Mouse (Mus musculus): Measurements from ENCODE around the gene Cenpb.
A peak's percentile ranks its signal among the peaks of the same experiment; 100 is the strongest.

Cenpb gene

GRCm38 (mm10) chr2:131138296-131138695, 41.6 kb downstream of the Cenpb start:
- DNase-seq (ENCODE audit: low spot score), result no peak

DNA sequence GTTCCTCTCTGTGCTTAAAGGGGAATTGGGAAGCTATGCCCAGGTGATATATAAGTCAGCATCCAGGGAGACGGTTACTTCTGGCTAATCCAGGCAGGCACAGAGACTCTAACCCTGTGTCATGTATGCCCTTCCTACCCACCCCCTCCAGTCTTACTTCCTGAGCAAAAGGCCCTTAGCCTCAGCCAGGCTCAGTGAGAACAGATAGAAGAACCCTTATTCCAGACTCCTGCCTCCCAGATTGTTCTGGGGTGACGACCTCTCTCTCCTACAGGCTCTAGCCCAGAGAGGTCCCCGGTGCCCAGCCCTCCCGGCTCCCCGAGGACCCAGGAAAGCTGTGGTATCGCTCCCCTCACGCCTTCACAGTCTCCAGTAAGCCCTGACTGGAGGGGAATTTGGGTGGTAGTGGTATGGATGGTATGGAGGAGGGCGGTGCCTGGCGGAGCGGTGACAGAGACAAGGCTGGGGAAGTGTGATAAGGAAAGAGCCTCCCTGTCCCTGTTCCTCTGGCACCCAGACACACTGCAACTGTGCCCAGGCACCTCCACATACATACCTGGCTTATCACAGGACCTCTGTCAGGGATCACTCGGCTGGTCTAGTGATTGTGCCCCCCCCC, 44.2 kb downstream of the Cenpb start:
- no peak for DNase-seq (ENCODE audit: low spot score)

GRCm38 (mm10) chr2:131134826-131135400, 45.0 kb downstream of the Cenpb start:
- DNase-seq (ENCODE audit: low spot score), result no peak

- DNase-seq (ENCODE audit: low spot score), result no peak
Observed at GRCm38 (mm10) chr2:131134381-131134780, 45.5 kb downstream of the Cenpb start.

- no peak for DNase-seq (ENCODE audit: low spot score)
Observed at GRCm38 (mm10) chr2:131132930-131133547, 46.8 kb downstream of the Cenpb start, which contains the start of gene Gm11037. Gene Gm11037 (plus strand): TSS chr2:131133497.

DNA sequence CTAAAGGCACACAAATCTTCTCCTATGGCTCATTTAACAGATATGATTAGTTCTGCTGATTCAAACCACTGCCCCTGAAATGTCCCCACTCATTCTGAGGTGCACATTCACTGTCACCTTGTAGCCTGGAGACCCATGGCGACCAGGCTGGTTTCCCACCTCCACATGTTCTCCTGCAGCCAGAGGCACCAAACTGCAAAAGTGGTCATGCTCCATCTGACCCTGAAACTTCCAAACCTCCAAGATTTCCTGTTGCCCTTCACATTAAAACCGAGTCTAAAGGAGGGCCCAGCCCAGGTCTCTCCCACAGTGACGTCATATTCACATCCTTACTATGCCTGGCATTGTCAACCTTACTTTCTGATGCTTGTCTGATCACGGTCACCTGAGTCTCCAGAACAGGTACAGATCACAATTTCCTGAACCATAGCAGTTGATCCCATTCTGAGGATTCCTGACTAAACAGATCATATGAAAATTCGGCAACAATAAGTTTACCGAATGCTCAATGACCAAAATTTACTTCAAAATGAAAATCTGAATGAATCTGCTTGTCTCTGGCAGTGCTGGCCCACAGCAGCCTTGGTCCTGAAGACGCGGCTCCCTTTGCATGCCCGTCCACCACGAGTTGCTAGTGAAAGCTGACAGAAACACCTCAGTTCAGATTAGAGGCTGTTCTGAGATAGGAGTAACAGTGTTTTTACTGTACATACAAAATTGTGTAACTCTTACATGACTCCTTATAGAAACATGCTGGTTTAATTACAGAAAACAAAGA, 47.6 kb downstream of the Cenpb start:
- no peak for DNase-seq (ENCODE audit: low spot score)

DNA sequence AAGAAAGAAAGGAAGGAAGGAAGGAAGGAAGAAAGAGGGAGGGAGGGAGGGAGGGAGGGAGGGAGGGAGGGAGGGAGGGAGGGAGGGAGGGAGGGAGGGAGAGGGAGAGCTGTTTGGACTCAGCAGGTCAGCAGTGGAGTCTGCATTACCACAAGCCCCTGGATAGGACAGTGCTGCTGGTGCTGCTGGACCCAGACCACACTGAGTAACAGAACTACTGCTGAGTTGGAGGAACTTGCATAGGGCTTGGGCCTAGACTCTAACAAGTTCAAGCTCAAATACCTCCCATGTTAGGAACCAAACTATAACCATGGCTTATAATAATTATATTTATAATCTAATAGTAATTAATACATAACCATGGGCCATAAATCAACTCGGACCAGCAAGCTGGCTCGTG, 49.0 kb downstream of the Cenpb start:
- no peak for DNase-seq (ENCODE audit: low spot score)

DNA sequence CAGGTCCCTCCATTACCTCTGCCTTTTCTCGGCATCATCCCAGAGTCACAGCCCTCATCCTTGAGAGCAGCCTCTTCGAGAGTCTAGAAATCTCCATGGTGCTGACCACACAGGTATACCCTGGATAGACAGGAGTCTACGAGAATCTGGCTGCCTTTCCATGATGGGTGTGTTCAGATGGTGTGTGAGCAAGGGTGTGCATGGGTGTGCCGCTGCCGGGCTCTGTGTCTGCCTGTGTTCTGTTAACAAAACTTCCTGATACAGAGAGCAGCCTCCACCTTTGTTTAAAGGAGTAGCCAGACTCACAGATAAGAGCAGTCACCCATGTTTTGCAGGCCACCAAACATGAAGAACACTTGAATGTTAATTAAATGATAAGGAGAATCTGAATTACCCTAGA, 50.0 kb downstream of the Cenpb start:
- no peak for DNase-seq (ENCODE audit: low spot score)

- no peak for DNase-seq (ENCODE audit: low spot score)
Observed at GRCm38 (mm10) chr2:131128636-131129157, 51.2 kb downstream of the Cenpb start.

GRCm38 (mm10) chr2:131128211-131128610, 51.7 kb downstream of the Cenpb start:
- no peak for DNase-seq (ENCODE audit: low spot score)

DNA sequence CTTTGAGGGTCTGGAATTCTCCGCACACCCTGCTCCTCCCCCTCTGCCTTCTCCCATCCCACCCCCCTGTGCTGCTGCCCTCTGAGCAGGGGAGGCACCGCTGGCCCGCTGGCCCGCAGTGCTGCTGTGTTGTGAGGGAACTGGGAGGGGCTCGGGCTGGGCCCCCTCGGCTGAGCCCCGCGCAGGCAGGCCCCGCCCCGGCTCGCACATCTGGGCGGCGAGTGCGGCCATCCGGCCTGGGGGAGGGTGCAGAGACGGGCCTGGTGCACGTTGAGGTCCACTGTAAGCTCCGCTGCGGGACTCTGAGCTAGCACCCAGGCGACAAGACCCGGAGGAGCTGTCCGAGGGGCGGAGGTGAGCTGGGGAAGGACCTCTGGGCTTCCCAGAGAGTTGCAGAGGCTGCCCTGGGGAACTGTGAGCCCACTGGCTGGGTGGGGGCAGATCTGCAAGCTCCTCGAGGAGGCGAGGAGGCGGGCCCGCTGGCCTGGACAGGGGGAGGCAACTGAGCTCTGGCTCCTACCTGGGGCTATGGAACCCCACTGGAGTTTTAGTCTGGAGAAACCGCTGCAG, 52.6 kb downstream of the Cenpb start, which contains the start of gene Hspa12b:
Hspa12b (plus strand) TSS at position 120 of the 570 bp plus-strand sequence.
- DNase-seq (ENCODE audit: low spot score), result peak; percentile 67

DNA sequence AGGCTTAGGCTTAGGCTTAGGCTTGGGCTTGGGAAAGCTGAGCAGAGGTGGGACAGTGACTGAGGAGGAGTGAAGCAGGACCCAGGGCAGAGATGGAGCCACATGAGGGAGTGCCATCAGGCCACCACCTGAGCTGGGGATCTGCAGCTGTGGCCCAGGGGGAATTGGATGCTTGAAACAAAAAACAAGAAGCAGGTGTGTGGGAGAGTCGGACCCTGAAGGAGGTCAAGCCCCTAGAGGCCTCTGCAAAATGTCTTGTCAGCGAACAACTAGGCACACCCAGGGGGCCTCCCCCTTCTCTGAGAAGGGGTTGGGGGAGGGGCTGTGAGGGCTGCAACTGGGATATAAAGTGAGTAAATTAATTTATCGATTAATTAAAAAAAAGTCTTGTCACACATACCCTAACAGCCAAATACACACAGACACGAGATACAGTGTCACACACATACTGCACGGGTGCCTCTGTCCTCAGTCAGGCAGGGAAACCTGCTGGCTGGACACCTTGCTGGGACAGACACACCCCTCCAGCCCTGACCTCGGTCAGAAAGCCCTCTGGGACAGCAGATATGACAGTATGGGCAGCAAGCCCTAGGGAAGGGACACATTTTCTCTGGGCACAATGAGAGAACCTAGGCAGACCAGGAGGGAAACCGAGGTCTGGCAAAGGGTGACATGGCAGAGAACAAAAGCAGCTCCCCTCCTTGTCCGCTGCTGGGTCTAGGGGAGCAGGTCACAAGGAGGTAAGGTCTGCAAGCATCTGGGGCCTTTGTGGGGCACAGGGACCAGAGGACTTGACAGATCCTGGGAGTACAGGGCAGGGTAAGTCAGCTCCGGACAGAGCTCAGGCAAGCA, 53.7 kb downstream of the Cenpb start:
- DNase-seq (ENCODE audit: low spot score), result no peak

Measured in ovary, postnatal 36 days (tissue).